Mouse (Mus musculus): ENCODE measurements around the gene Stn1.
A peak's percentile ranks its signal among the peaks of the same experiment; 100 is the strongest.
"Not testable (repeated sequence)": the region's sequence is repeated elsewhere in the genome, so short reads cannot be mapped to it uniquely, and the experiment has no call there.

Stn1 gene

DNA sequence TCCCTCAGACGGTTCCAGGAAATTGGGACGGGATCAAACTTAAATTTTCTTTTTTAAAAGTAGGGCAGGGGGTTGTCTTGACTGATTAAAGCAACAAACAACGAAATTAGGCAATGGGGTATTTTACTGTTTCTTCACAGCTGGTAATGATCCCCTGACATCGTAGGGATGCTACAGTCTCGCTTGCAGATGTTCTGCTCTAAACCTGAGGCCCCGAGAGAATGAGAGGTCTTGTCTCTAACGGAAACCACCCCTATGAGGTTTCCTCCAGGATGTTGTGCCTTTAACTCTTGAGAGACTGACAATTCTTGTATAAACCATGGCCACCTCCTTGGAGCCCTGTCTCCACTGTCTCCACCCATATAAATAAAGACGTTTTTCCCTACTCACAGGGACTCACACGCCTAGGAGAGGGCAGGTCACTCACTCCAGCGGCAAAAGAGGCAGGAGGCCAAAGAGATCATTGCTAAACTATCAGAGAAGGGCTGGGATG, at the start of gene Stn1:
Gene Stn1 (minus strand): TSS at position 208 of the 493 bp plus-strand sequence.
- no peak for DNase-seq (ENCODE audit: low read depth, low spot score)

DNA sequence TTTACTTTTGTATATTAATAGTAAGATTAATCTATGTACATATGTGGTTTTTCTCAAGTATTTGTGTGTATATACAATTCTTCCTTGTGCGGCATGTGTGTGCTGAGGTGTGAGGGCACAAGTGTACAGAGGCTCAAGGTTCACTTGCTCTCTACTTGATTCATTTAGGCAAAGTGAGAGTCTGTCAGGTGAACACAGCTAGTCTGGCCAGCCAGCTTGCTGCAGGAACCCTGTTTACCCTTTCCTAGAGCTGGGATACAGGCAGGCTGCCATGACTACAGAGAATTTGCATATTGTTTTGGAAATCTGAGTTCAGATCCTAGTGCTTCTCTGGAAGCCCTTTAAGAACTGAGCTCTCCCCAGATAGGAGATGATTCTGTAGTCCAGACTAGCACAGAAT, 49.7 kb upstream of the Stn1 start:
- no peak for DNase-seq (ENCODE audit: low read depth, low spot score)

DNA sequence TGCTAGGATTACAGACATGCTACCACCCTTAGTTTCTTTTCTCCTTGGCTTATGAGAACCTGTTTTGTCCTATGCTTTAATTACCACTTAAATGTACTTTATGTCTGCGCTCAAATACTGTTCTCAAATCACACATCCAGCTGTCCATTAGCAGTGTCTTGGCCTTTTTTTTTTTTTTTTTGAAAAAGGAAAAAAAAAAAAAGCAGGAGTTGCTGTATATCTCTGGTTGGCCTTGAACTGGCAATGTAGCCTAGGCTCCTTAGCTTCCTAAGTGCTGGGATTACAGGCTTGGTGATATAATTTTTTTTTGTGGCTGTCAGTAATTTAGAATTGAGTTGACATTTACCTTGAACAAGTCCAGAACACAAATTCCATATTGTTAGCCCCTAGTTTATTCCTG, 48.5 kb upstream of the Stn1 start:
- DNase-seq (ENCODE audit: low read depth, low spot score): no peak

DNA sequence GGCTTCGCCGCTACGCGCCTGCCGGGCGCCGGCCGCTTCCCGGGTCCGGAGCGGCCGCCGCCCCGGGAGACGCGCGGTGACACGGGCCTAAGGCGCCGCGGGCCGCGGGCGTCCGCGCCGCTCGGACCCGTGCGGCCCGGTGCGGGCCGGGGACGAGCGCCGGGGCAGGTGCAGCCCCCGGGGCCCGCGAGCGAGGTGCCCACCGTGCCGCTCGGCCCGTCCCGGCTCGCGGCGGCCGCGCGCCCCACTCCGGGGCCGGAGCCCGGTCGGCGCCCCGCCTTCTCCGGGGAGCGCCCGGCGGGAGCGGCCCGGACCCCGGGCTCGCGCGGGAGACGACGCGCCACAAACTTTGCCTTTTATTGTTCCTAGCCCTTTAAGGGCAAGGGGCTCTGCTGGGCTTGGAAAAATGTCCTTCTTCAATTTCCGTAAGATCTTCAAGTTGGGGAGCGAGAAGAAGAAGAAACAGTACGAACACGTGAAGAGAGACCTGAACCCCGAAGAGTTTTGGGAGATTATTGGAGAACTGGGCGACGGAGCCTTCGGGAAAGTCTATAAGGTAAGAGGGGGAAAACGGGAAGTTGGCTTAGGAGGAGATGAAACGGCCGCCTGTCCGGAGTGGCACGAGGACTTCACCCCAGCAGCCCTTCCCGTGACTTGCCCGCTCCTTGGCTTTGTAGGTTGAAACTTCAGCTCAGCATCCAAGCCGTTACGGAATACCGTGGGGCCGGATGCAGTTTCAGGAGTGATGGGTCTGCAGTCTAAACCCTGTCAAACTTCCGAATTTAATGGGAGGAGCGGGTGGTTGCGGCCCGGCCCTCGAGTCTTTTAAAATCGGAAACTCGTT, 42.7 kb upstream of the Stn1 start:
- no peak for DNase-seq (ENCODE audit: low read depth, low spot score)

DNA sequence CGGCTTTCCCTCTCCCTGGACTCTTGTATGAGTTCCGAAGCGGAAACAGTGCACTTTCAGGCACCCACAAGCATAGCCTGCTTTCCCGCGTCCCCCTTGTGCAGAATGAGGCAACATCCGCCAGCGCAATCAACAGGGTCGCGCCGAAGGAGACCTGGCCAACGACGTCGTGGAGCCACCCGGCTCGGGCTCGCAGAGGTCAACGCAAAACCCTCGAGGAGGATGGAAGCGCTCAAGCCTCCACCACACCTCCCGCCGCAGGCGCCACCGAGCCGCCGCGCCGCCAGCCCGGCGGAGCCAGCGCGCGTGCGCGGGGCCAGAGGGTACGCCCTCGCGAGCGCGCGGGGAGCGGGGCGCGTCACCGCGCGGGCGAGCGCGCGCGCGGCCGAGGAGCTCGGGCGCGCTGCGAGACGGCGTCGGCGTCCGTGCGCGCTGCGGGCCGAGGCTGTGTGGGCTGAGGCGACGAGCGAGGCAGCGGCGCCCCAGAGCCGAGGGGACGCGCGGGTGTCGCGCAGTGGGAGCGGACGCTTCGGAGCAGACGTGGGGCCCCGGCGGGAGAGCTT, 42.0 kb upstream of the Stn1 start, which contains the start of gene Slk:
Gene Slk (plus strand): TSS at position 454 of the 563 bp plus-strand sequence.
- peak; percentile 53 for DNase-seq (ENCODE audit: low read depth, low spot score)

DNA sequence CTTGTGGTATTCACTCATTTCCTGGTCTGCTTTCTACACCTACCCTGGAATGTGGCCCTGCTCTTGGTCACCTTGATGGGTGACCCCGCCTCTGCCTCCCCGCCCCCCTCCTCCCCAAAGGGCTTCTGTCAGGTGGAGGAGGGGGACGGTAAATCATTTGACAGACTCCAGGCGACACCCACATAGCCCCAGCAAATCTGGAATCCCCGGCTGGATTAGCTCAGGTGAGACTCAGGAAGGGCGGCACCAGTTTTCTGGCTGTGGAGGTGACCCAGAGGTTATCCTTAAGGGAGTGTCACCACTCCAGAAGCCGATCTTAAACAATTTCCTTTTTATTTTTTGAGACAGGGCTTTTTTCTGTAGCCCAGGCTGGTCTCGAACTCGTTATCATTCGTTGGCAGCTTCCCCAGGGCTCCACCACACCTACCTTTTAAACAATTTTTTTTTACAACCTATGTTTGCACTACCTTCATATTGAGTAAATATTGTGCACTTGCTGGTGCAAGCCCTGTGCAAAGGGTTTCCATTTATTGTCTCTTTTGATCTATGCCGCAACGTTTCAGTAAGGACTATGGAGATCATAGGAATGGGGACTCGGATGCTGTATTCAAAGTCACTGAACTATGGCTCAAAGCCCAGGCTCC, 41.4 kb upstream of the Stn1 start:
- no peak for DNase-seq (ENCODE audit: low read depth, low spot score)

DNA sequence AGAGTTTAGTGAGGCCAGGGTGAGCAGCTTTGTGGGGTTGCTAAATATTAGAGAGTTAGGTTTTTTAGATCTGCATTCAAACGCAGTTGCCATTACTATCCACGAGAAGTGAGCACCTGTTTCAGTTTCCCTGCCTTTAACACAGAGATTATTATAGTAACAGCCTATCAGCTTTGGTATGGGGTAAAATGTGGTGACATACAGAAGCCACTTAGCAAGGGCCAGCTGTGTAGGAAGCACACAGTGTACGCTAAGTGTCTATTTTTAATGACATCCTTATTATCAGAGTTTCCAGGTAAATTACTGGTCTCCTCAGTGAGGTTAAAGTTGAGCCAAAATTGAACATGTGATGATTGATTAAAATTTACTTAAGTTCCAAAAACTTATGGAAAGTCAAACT, 36.4 kb upstream of the Stn1 start:
- DNase-seq (ENCODE audit: low read depth, low spot score): no peak

DNA sequence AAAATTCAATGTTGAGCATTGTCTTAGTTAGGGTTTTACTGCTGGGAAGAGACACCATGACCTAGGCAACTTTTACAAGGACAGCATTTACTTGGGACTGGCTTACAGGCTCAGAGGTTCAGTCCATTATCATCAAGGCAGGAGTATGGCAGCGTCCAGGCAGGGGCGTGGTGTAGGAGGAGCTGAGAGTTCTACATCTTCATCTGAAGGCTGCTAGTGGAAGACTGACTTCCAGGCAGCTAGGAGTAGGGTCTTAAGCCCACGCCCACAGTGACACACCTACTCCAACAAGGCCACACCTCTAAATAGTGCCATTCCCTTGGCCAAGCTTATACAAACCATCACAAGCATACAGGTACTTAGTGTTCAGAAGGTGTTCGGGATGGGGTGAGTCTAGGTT, 34.7 kb upstream of the Stn1 start:
- DNase-seq (ENCODE audit: low read depth, low spot score): not testable (repeated sequence)

DNA sequence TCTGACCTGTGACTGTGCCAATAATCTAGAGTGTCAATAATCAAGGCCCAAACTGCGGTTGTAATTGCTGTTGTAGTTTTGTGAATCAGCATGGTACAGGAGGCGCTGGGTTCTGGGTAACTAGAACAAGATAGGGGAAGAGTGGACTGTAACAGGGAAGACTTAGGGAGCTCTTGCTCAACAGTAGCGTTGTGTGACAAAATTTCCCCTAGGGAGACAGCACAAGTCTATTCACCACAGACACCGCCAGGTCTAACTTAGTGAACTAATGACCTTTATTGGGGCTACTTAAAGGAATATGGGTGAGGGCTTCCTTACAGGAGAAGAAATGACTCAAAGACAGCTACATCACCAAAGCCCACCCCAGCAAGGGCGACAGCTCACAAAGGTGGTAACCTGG, 32.7 kb upstream of the Stn1 start:
- DNase-seq (ENCODE audit: low read depth, low spot score): no peak

DNA sequence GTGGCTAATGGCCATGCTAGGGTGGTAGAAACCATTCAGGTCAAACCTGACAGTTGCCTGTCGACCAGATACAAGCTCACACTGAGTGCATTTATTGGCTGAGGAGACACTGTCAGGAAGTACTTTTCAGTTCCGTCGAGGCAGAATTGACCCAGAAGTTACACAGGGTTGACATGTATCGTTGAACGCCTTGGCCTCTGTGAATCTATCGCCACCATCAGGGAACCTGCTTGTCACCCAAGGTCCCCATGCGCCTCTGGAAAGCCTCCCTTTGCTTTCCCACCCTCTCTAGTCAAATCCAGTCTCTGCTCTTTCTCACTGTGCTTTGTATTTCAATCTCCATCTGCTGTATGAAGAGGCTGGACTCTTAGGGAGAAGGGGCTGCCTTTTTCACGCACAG, 28.7 kb upstream of the Stn1 start:
- no peak for DNase-seq (ENCODE audit: low read depth, low spot score)

DNA sequence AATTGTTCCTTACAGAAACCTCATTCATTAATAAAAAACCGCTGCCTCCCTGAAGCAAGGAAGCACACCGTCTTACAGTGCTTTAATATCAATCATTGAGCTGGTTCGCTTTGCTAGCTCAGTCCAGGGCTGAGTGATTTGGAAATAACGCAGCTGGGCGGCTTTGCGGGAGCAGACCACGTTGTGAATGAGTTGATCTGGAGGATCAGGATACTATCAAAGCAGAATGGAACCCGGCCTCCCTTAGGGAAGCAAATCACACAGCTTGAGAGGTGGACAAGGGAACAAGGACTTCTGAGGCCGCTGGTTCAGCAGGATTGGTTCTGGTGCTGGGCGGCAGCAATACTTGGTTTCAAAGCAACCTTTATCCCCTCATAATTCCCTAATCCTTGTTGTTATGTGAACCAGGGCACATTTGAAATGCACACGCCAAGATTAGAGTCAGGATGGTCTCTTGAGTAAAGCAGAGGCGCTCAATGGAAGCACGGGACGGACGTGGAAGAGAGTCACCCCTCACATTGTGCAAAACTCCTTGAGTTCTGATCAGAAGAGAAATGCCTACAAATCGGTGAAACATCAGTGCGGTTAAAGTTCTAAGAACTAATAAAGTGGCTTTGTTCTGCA, 27.8 kb upstream of the Stn1 start:
- DNase-seq (ENCODE audit: low read depth, low spot score): no peak

DNA sequence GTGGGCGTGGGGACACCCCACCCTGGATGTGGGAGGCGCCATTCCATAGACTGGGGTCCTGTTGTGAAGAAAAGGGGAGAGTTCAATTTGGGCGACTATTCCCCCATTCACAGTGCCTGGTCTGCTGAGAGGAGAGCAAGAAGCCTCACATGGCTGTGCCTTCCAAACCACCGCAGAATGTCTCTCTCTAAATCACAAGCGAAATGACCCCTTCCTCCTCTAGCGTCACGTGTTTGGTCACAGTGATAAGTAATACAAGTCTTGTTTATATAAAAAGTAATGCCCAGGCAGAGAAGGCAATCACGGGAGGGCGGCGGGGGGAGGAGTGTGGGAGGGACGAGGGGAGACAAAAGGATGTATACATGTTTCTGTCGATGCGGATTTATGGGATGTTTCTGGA, 26.4 kb upstream of the Stn1 start:
- DNase-seq (ENCODE audit: low read depth, low spot score): no peak

DNA sequence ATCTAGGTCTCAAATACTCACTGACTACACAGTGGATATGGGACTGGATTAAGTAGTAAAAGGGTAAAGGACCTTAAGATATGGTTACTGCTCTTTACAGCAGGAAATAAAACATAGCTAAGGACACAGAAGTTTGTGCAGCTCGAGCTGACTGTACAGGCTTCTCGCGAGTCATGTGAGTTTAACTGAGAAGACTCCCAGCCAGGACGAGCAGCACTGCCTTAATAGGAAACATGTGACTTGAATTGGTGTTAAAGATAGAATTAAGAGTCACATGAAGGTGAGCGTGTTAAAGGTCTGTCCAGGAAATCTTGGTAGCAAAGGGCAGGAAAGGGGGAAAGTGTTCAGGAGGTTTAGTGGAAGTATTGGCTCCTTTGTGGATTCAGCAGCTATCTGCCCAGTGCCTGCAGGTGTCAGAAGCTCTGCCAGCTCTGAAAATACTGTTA, 24.7 kb upstream of the Stn1 start:
- DNase-seq (ENCODE audit: low read depth, low spot score): peak; percentile 35

DNA sequence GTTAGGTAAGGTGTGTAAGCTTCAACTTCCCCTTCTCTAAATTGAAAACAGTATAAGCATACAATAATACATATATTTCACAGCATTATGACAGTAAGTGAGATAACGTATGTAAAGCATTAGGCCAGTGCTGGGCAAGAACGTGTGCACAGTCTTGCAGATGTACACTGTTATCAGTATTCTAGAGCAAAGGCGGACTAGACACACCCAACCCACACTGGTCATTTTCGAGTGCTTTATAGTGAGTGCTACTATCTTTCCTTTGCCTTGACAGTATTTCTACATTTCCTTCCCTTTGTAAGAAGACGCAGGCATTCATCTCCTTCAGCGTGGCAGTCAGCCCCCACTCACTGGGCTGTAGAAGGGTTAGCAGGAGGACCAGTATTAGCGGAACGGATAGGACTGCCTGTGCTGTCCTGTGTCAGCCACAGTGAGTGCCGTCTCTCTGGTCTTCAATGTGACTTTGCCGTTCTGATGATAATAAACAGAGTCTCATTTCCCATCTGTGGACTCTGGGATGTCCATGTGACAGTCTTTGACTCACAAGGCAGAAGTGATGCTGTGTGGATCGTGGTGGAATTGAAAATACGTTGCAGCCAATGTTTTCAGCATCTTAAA, 23.3 kb upstream of the Stn1 start:
- DNase-seq (ENCODE audit: low read depth, low spot score): no peak

DNA sequence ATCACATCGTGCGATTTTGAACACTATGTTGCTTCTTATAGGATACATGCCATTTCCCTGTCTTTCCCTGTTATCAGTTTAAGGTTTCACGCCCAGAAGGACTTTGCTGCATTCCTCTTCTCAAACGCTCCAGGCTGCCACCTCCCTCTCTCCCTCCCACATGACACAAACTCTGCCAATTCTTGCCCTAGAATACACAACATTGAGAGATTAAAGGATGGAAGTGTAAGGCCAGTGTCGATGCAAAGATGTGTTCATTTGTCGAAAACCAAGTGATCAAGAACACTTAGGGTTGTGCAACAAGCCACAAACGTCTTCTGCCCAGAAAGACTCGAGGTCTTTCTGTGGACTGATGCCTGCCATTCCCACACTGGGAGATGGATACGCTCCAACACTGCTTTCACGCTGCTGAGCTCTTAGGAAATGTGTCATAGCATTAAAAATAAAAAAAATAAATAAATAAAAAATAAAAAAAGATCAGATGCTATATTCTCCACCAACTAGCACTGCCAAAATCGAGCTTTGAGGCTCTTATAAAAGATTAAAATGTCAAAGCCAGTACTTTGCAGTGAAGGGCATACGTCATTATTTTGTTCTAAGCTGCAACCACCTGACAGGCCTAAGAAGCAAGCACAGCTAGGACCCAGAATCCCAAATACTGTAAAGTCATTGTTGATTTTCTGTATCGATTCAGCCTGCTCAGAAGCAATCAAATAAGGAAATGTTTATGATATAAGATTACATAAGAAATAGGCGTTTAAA, 22.6 kb upstream of the Stn1 start:
- DNase-seq (ENCODE audit: low read depth, low spot score): no peak

DNA sequence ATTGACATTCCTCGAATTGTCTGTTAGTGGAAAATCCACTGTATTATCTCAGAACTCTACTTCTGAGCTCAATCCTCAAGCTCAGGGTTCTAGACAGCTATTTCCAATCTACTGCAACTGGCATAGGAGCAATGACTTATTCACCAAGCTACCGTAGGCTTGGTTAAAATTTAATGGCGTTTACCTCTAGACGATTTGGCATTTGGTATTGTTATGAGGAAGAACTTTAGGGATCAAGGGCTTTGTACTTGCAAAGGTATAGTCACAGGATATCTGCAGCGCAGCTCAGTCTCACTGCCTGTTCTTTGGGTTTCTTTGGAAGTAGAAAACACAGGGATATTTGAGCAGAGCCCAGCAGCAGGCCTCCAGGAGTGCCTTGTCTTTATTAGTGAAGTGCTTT, 21.8 kb upstream of the Stn1 start:
- no peak for DNase-seq (ENCODE audit: low read depth, low spot score)

DNA sequence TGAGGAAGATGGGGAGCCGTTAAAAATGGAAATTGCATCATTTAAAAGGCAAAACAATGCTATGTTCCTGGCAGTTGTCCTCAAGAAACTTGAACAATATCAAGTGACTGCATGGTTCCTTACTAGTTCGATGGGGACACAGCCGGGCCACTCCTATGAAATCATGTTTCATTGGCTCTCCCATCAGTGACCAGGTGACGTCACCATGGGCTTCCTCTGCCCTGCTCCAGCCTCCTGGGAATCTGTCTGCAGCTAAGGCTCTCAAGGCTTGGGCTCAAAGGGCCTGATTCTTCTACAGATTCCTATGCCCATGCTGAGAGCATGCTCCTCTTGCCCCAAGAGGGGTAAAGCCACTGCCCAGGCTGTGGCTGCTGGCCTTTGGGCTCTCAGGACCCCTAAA, 12.3 kb upstream of the Stn1 start:
- DNase-seq (ENCODE audit: low read depth, low spot score): no peak

DNA sequence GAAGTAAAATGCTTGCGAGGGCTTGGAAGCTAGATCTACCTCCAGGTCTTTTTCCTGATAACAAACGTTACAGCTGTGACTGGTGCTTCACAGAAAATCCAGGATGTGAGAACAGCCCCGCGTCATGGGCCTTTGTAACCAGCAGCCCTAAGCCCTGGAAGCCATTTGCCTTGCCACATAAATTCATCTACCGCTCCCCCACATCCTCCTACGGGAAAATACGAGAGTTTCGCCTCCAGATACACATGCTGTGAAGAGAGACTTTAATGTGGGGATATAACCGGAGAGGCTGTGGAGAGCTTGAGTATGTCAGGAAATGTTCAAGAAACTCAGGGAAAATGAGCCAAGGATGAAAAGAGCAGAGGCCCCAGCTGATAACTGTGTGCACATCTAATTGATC, 11.9 kb upstream of the Stn1 start:
- DNase-seq (ENCODE audit: low read depth, low spot score): no peak

DNA sequence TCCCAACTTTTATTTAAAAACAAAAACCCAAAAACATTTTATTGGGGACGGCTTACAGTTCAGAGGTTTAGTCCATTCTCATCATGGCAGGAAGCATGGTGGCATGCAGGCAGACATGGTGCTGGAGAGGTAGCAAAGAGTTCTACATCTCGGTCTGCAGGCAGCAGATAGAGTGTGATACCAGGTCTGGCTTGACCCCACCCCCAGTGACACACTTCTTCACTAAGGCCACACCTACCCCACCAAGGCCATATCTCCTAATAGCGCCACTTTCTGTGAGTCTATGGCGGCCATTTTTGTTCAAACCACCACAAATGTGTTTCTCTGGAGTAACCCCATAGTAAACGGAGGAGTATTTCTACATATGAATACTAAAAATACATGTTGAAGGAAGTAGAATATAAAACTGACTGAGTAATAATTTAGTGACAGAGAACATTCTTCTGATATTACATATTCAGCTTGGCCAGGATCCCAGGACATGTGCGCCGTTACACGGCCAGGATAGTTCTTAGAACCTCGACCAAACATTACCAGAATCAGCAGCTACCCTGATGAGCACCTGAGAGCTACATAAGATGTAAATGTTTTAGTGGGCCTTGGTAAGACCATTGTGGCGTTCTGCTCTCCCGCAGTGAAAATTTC, 11.2 kb upstream of the Stn1 start:
- DNase-seq (ENCODE audit: low read depth, low spot score): no peak

DNA sequence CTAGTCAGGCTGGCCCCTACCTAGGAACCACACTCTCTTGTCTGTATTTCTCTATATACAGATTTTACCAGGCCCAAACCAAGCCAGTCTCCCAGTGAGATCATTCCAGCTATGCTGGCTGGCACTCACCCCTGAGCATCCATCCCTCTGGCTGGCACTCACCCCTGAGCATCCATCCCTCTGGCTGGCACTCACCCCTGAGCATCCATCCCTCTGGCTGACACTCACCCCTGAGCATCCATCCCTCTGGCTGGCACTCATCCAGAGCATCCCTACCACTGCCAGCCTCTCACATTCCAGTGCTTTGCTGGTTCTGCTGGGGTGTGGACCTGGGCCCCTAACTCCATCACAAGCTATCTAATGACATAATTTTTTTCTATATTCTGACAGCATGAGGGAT, 8.2 kb upstream of the Stn1 start:
- DNase-seq (ENCODE audit: low read depth, low spot score): no peak

DNA sequence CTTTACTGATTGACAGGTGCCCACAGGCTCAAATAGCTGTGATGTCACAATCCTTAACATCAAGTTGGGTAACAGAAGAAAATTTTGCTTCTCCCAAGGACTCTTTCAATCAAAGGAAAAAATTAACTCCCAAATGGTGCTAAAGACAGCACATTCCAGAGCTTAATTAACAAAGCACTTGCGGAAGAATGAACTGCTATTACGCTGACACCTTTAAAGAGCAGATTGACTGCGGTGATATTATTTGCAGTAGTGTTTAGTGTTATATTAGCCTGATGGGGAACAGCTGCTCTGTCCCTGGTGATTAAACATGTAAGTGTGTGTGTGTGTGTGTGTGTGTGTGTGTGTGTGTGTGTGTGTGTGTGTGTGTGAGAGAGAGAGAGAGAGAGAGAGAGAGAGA, 7.7 kb upstream of the Stn1 start:
- no peak for DNase-seq (ENCODE audit: low read depth, low spot score)
